Mouse (Mus musculus): ENCODE measurements around the gene Acot10. TPM values are rescaled to one million over a fixed set of nuclear protein-coding genes. Genes with fewer than 3 reads are reported as not detected.

Gene Acot10
- polyA plus RNA-seq, 1 experiment from 2014 or later, result not detected

Other genes with a start within 250 kb of the Acot10 start
- gene Cdh12, start 217.5 kb downstream of the Acot10 start, polyA plus RNA-seq (2016; fragmentation: Nextera tagmentation; extraction: Ambion mirVana), result 0.14 and 0.31 TPM in 2 replicates